Mouse (Mus musculus): ENCODE data around the gene Nfatc2ip. TPM values are rescaled to one million over a fixed set of nuclear protein-coding genes. Genes with fewer than 3 reads are reported as not detected.

The Nfatc2ip gene
- 1.7 TPM for polyA plus RNA-seq (2015; fragmentation: Illumina TruSeq; extraction: RNeasy Lipid Tissue Mini Kit (QIAGEN cat#74804); ENCODE audit: insufficient read depth, low read depth, low replicate concordance)

GRCm38 (mm10) chr7:126396298-126397119 lies at the start of gene Nfatc2ip:
Gene Nfatc2ip (minus strand): TSS chr7:126396737.

GRCm38 (mm10) chr7:126428631-126429502 lies 32.3 kb upstream of the Nfatc2ip start, which contains the start of gene Rabep2:
Gene Rabep2 (plus strand): TSS chr7:126428759.

GRCm38 (mm10) chr7:126414725-126415124 lies 18.2 kb upstream of the Nfatc2ip start, which contains the start of gene Cd19:
Gene Cd19 (minus strand): TSS chr7:126414889.

GRCm38 (mm10) chr7:126377278-126378158 lies 19.0 kb downstream of the Nfatc2ip start, which contains the start of gene Spns1:
Gene Spns1 (minus strand): TSS chr7:126377450.

GRCm38 (mm10) chr7:126369393-126369792 lies 27.1 kb downstream of the Nfatc2ip start, which contains the start of gene Lat:
Gene Lat (minus strand): TSS chr7:126369570.

Other genes with a start within 250 kb of the Nfatc2ip start
- 24.5 TPM for gene Xpo6, start 196.2 kb downstream of the Nfatc2ip start, polyA plus RNA-seq (2015; fragmentation: Illumina TruSeq; extraction: RNeasy Lipid Tissue Mini Kit (QIAGEN cat#74804); ENCODE audit: insufficient read depth, low read depth, low replicate concordance)
- gene Sbk1, start 124.1 kb downstream of the Nfatc2ip start, polyA plus RNA-seq (2015; fragmentation: Illumina TruSeq; extraction: RNeasy Lipid Tissue Mini Kit (QIAGEN cat#74804); ENCODE audit: insufficient read depth, low read depth, low replicate concordance) = 0.83 TPM
- gene Lat, start 27.2 kb downstream of the Nfatc2ip start, polyA plus RNA-seq (2015; fragmentation: Illumina TruSeq; extraction: RNeasy Lipid Tissue Mini Kit (QIAGEN cat#74804); ENCODE audit: insufficient read depth, low read depth, low replicate concordance) = not detected
- gene Spns1, start 19.3 kb downstream of the Nfatc2ip start, polyA plus RNA-seq (2015; fragmentation: Illumina TruSeq; extraction: RNeasy Lipid Tissue Mini Kit (QIAGEN cat#74804); ENCODE audit: insufficient read depth, low read depth, low replicate concordance) = 21.5 TPM
- 0.33 TPM for gene Cd19, start 18.2 kb upstream of the Nfatc2ip start, polyA plus RNA-seq (2015; fragmentation: Illumina TruSeq; extraction: RNeasy Lipid Tissue Mini Kit (QIAGEN cat#74804); ENCODE audit: insufficient read depth, low read depth, low replicate concordance)
- 6.8 TPM for gene Rabep2, start 32.0 kb upstream of the Nfatc2ip start, polyA plus RNA-seq (2015; fragmentation: Illumina TruSeq; extraction: RNeasy Lipid Tissue Mini Kit (QIAGEN cat#74804); ENCODE audit: insufficient read depth, low read depth, low replicate concordance)
- gene Atp2a1, start 66.4 kb upstream of the Nfatc2ip start, polyA plus RNA-seq (2015; fragmentation: Illumina TruSeq; extraction: RNeasy Lipid Tissue Mini Kit (QIAGEN cat#74804); ENCODE audit: insufficient read depth, low read depth, low replicate concordance) = not detected
- gene Sh2b1, start 78.7 kb upstream of the Nfatc2ip start, polyA plus RNA-seq (2015; fragmentation: Illumina TruSeq; extraction: RNeasy Lipid Tissue Mini Kit (QIAGEN cat#74804); ENCODE audit: insufficient read depth, low read depth, low replicate concordance) = 13.6 TPM
- 15.1 TPM for gene Tufm, start 90.6 kb upstream of the Nfatc2ip start, polyA plus RNA-seq (2015; fragmentation: Illumina TruSeq; extraction: RNeasy Lipid Tissue Mini Kit (QIAGEN cat#74804); ENCODE audit: insufficient read depth, low read depth, low replicate concordance)
- 32.1 TPM for gene Atxn2l, start 106.7 kb upstream of the Nfatc2ip start, polyA plus RNA-seq (2015; fragmentation: Illumina TruSeq; extraction: RNeasy Lipid Tissue Mini Kit (QIAGEN cat#74804); ENCODE audit: insufficient read depth, low read depth, low replicate concordance)
- gene Eif3c, start 169.7 kb upstream of the Nfatc2ip start, polyA plus RNA-seq (2015; fragmentation: Illumina TruSeq; extraction: RNeasy Lipid Tissue Mini Kit (QIAGEN cat#74804); ENCODE audit: insufficient read depth, low read depth, low replicate concordance) = 22.8 TPM
- 1.6 TPM for gene Apobr, start 188.2 kb upstream of the Nfatc2ip start, polyA plus RNA-seq (2015; fragmentation: Illumina TruSeq; extraction: RNeasy Lipid Tissue Mini Kit (QIAGEN cat#74804); ENCODE audit: insufficient read depth, low read depth, low replicate concordance)
- 26.6 TPM for gene Cln3, start 189.1 kb upstream of the Nfatc2ip start, polyA plus RNA-seq (2015; fragmentation: Illumina TruSeq; extraction: RNeasy Lipid Tissue Mini Kit (QIAGEN cat#74804); ENCODE audit: insufficient read depth, low read depth, low replicate concordance)
- gene Il27, start 198.2 kb upstream of the Nfatc2ip start, polyA plus RNA-seq (2015; fragmentation: Illumina TruSeq; extraction: RNeasy Lipid Tissue Mini Kit (QIAGEN cat#74804); ENCODE audit: insufficient read depth, low read depth, low replicate concordance) = not detected
- 3,774 TPM for gene Nupr1, start 234.1 kb upstream of the Nfatc2ip start, polyA plus RNA-seq (2015; fragmentation: Illumina TruSeq; extraction: RNeasy Lipid Tissue Mini Kit (QIAGEN cat#74804); ENCODE audit: insufficient read depth, low read depth, low replicate concordance)